Mouse (Mus musculus) CH12.LX (cell line): Measurements from ENCODE around the gene Herc3. TPM values are rescaled to one million over a fixed set of nuclear protein-coding genes. Genes with fewer than 3 reads are reported as not detected.
"Not testable (repeated sequence)": the region's sequence is repeated elsewhere in the genome, so short reads cannot be mapped to it uniquely, and the experiment has no call there.

Source experiments
- DNase-seq: peaks from one replicate; pipeline ENCODE4 v3.0.0-alpha.2; 2013; ENCODE audit errors: extremely low read depth
- H3K27ac ChIP-seq: 2 replicates; pipeline ENCODE4 v1.5.1; 2012; ENCODE audit warnings: low read depth, mild to moderate bottlenecking, control low read depth, moderate library complexity; ENCODE audit not compliant: insufficient read depth
- H3K27me3 ChIP-seq: replicated peaks from 2 replicates; pipeline ENCODE3; 2012; ENCODE audit warnings: inconsistent platforms
- H3K36me3 ChIP-seq, 2 experiments: replicated peaks in 1 of 2; 2 replicates each; pipeline versions ENCODE3 to v1.6.1; 2012; ENCODE audit warnings: inconsistent platforms in 1 of 2, low read length in 1 of 2, mild to moderate bottlenecking in 1 of 2, mixed read lengths in 1 of 2, moderate library complexity in 1 of 2; ENCODE audit not compliant: control insufficient read depth in 1 of 2, insufficient read depth in 1 of 2
- H3K4me1 ChIP-seq, 2 experiments: 2 replicates each; pipeline ENCODE4 v1.6.1; 2012; ENCODE audit warnings: inconsistent platforms in 1 of 2, moderate library complexity in 1 of 2; ENCODE audit not compliant: insufficient read depth in 2 of 2, control insufficient read depth in 1 of 2
- H3K4me2 ChIP-seq: 2 replicates; pipeline ENCODE4 v1.6.1; 2012; ENCODE audit warnings: low read depth, mild to moderate bottlenecking, control low read depth; ENCODE audit not compliant: poor library complexity, insufficient read depth, severe bottlenecking
- H3K4me3 ChIP-seq, 3 experiments: fragments of 150-350 bp in 1 of 3; sonication (generic) in 1 of 3; replicated peaks in 1 of 3; 2 replicates each; pipeline versions ENCODE3 to v1.5.1; 2011 to 2012; ENCODE audit warnings: low read depth in 2 of 3, low read length in 2 of 3, mild to moderate bottlenecking in 2 of 3, moderate library complexity in 2 of 3, control low read depth in 1 of 3, improper control_type of control experiment in 1 of 3, inconsistent platforms in 1 of 3, mixed read lengths in 1 of 3; ENCODE audit not compliant: poor library complexity in 1 of 3
- H3K79me2 ChIP-seq: replicated peaks from 2 replicates; pipeline ENCODE4 v1.6.1; 2012; ENCODE audit warnings: mild to moderate bottlenecking, moderate library complexity; ENCODE audit not compliant: control insufficient read depth, poor library complexity, insufficient read depth, severe bottlenecking; ENCODE audit errors: extremely low read depth
- H3K9ac ChIP-seq: 2 replicates; pipeline ENCODE4 v1.6.1; 2012; ENCODE audit warnings: low read depth, mild to moderate bottlenecking, control low read depth, moderate library complexity; ENCODE audit not compliant: insufficient read depth
- H3K9me3 ChIP-seq: replicated peaks from 2 replicates; pipeline ENCODE3; 2012; ENCODE audit warnings: low read length, inconsistent platforms, mixed read lengths
- BHLHE40 ChIP-seq: IDR thresholded peaks from 2 replicates; pipeline ENCODE4 v1.6.1; 2011; ENCODE audit warnings: mild to moderate bottlenecking, low read depth, low read length, improper control_type of control experiment
- CHD2 ChIP-seq: IDR thresholded peaks from 2 replicates; pipeline ENCODE4 v1.6.1; 2011; ENCODE audit warnings: low read length, improper control_type of control experiment
- CTCF ChIP-seq, 2 experiments: IDR thresholded peaks in 1 of 2; conservative IDR thresholded peaks in 1 of 2; 2 replicates each; pipeline ENCODE4 v1.5.1; 2011 to 2012; ENCODE audit warnings: low read depth in 2 of 2, low read length in 2 of 2, improper control_type of control experiment in 1 of 2, inconsistent platforms in 1 of 2, mild to moderate bottlenecking in 1 of 2, moderate library complexity in 1 of 2
- E2F4 ChIP-seq: IDR thresholded peaks from 2 replicates; pipeline ENCODE4 v1.6.1; 2011; ENCODE audit warnings: low read depth, low read length, improper control_type of control experiment; ENCODE audit not compliant: insufficient replicate concordance
- GABPA ChIP-seq: IDR thresholded peaks from 2 replicates; pipeline ENCODE4 v1.6.1; 2012; ENCODE audit warnings: low read depth, low read length, improper control_type of control experiment, inconsistent platforms; ENCODE audit not compliant: insufficient replicate concordance
- IRF4 ChIP-seq: IDR thresholded peaks from 2 replicates; pipeline ENCODE4 v1.6.1; 2014; ENCODE audit warnings: low read depth, mild to moderate bottlenecking, inconsistent platforms, low read length, improper control_type of control experiment
- KAT2A ChIP-seq: IDR thresholded peaks from 2 replicates; pipeline ENCODE4 v1.6.1; 2012; ENCODE audit warnings: low read length, improper control_type of control experiment, inconsistent platforms; ENCODE audit not compliant: insufficient replicate concordance
- MAX ChIP-seq: IDR thresholded peaks from 2 replicates; pipeline ENCODE4 v1.6.1; 2011; ENCODE audit warnings: low read length, improper control_type of control experiment
- MAZ ChIP-seq: IDR thresholded peaks from 2 replicates; pipeline ENCODE4 v1.6.1; 2012; ENCODE audit warnings: low read depth, mild to moderate bottlenecking, inconsistent platforms, low read length, improper control_type of control experiment, moderate library complexity
- MEF2A ChIP-seq: IDR thresholded peaks from 2 replicates; pipeline ENCODE4 v1.6.1; 2014; ENCODE audit warnings: low read depth, mild to moderate bottlenecking, inconsistent platforms, low read length, improper control_type of control experiment, borderline replicate concordance
- MXI1 ChIP-seq: IDR thresholded peaks from 2 replicates; pipeline ENCODE4 v1.6.1; 2011; ENCODE audit warnings: mild to moderate bottlenecking, low read depth, low read length, improper control_type of control experiment
- MYC ChIP-seq: IDR thresholded peaks from 2 replicates; pipeline ENCODE4 v1.6.1; 2011; ENCODE audit warnings: low read depth, mild to moderate bottlenecking, improper control_type of control experiment, low read length
- NELFE ChIP-seq: IDR thresholded peaks from 2 replicates; pipeline ENCODE4 v1.6.1; 2011; ENCODE audit warnings: low read depth, low read length, improper control_type of control experiment
- NRF1 ChIP-seq: IDR thresholded peaks from 2 replicates; pipeline ENCODE4 v1.6.1; 2014; ENCODE audit warnings: low read depth, mild to moderate bottlenecking, inconsistent platforms, low read length, improper control_type of control experiment, moderate library complexity
- RAD21 ChIP-seq: IDR thresholded peaks from 2 replicates; pipeline ENCODE4 v1.6.1; 2011; ENCODE audit warnings: low read depth, mild to moderate bottlenecking, low read length, improper control_type of control experiment, moderate library complexity
- TBP ChIP-seq: conservative IDR thresholded peaks from 2 replicates; pipeline ENCODE4 v1.6.1; 2011; ENCODE audit warnings: low read depth, low read length, improper control_type of control experiment
- TCF12 ChIP-seq: IDR thresholded peaks from 2 replicates; pipeline ENCODE4 v1.6.1; 2014; ENCODE audit warnings: low read depth, mild to moderate bottlenecking, inconsistent platforms, low read length, improper control_type of control experiment
- dilution Hi-C: fragments of 300-500 bp; cut with MboI; formaldehyde crosslinking; loops from 2 replicates; pipeline ENCODE4 v1.14.3; 2020; ENCODE audit warnings: low sequenced_read_pairs; ENCODE audit not compliant: extremely low pct_unique_long_range_greater_than_20kb, extremely low pct_ligation_motif_present
- in situ Hi-C: fragments of 300-500 bp; cut with MboI; formaldehyde crosslinking; loops from 3 replicates; pipeline ENCODE4 v1.14.3; 2019; ENCODE audit warnings: low sequenced_read_pairs, low pct_ligation_motif_present, low pct_unique_long_range_greater_than_20kb, mixed read lengths
- polyA plus RNA-seq: library from polyadenylated mRNA; unstranded; fragments of >175 nt; gene quantifications from 2 replicates; pipeline ENCODE4 v1.2.1, GENCODE M21; 2012; ENCODE audit warnings: low read depth; ENCODE audit not compliant: insufficient read length
- total RNA-seq, 2 experiments: library from RNA; depleted of rRNA; stranded (reverse); fragments of 300-350 nt in 1 of 2; fragments of >200 nt in 1 of 2; gene quantifications; 2 replicates each; pipeline ENCODE4 v1.2.3; 2012 to 2014

Gene Herc3
- total and polyA plus RNA-seq, 3 experiments, result 15.7 to 19.1 (median 17.8) TPM

DNA sequence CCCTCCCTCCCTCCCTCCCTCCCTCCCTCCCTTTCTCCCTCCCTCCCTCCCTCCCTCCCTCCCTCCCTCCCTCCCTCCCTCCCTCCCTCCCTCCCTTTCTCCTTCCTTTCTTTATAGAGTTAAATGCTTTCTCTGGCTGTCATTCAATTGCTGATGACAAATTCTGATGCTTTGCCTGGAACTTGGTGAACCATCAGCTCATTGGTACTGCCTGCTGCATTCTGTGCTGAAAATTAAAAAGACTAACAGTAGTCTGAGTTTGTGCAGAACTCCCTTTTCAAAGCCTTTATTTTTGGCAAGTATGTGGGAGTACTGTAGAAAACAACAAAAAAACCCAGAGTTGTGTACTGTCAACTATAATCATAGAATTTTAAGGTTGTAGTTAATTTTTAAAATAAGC is 16.9 kb upstream of the Herc3 start:
- Histone ChIP-seq H3K9ac (no peak overlapping the region), H3K4me3 (no peak overlapping the region), H3K4me1 (no peaks in the 10 kb centered on the region), H3K9me3 (no peaks in the 10 kb centered on the region), H3K4me2 (no peak overlapping the region), H3K27me3 (no peaks in the 10 kb centered on the region), H3K36me3 (no peaks in the 10 kb centered on the region), H3K79me2 (no peaks in the 10 kb centered on the region), H3K27ac (no peak overlapping the region)
- TF ChIP-seq TBP, result no peak
- TF ChIP-seq IRF4, result no peak
- TF ChIP-seq CTCF (conservative IDR thresholded peaks at IDR 0.05 in 1 of 2, IDR thresholded peaks at IDR 0.05 in 1 of 2; ENCODE audit: low read depth in 2 of 2, low read length in 2 of 2), result no peak
- no peak for TF ChIP-seq KAT2A
- TF ChIP-seq CHD2, result no peak
- TF ChIP-seq MAX, result no peak
- no peak for TF ChIP-seq RAD21
- TF ChIP-seq MXI1, result no peak
- TF ChIP-seq MEF2A, result no peak
- TF ChIP-seq E2F4, result no peak
- dilution Hi-C loops (no loop called here), in situ Hi-C loops (no loop called here)
- no peak for DNase-seq

DNA sequence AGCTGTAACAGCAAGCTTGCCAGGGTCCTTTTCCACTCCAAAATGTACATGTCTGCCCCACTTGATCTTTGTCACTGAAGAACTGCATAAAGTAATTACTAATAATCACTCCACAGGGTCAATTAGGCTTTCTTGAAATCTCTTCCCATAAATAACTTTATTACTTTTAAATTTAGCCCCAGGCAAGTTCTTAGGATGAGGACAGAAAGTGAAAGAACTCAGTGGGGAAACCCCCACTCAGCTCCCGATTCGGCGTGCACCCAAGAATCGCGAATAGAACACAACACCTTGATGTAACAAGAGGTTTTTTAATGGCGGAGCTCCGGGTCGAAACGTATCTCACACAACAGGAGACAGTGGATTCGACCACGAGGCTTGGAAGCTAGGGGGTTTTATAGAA is 14.2 kb upstream of the Herc3 start:
- H3K27me3 ChIP-seq, in situ Hi-C loops, H3K4me1 ChIP-seq, H3K79me2 ChIP-seq, H3K9ac ChIP-seq, DNase-seq, H3K27ac ChIP-seq, H3K9me3 ChIP-seq, H3K36me3 ChIP-seq, dilution Hi-C loops, H3K4me2 ChIP-seq, H3K4me3 ChIP-seq: not testable (repeated sequence)

DNA sequence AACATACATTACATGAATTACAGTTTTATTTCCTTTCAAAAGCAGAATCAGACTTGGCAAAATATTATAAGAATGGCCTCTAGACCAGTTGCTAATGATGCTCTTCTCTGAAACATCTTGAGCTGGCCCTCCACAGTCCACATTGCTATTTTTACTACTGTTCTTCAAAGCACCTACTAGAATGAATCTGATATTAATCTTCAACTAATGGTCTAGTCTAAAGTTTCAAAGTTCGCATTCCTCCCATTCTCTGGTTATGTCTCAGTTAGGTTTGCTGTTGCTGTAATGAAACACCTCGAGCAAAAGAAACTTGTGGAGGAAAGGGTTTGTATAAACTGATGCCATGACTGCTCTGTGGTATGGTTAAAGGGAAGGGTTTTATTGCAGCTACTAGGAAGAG is 5.6 kb upstream of the Herc3 start:
- TF ChIP-seq NELFE (no peak), MYC (no peak), GABPA (no peak), BHLHE40 (no peak), MAZ (no peak), CHD2 (no peak), NRF1 (no peak), IRF4 (no peak), TCF12 (no peak)
- Histone ChIP-seq H3K27me3 (no peaks in the 10 kb centered on the region), H3K36me3 (no peaks in the 10 kb centered on the region), H3K27ac (no peak overlapping the region), H3K4me3 (no peak overlapping the region), H3K79me2 (no peaks in the 10 kb centered on the region), H3K4me2 (no peak overlapping the region), H3K4me1 (peaks cover 4 to 10% of the 10 kb centered on the region in 2 experiments; a peak in 3 of 4 replicates), H3K9me3 (no peaks in the 10 kb centered on the region), H3K9ac (no peak overlapping the region)
- dilution Hi-C loops (no loop called here), in situ Hi-C loops (no loop called here)
- DNase-seq, result no peak
